Mouse (Mus musculus): ENCODE results near the gene Mageh1. TPM values are rescaled to one million over a fixed set of nuclear protein-coding genes. Genes with fewer than 3 reads are reported as not detected.
A peak's percentile ranks its signal among the peaks of the same experiment; 100 is the strongest.
"Not testable (repeated sequence)": the region's sequence is repeated elsewhere in the genome, so short reads cannot be mapped to it uniquely, and the experiment has no call there.

Mageh1 gene
- polyA plus RNA-seq, 1 experiment: 5.6 TPM

GRCm38 (mm10) chrX:153007021-153007684 is 30.2 kb downstream of the Mageh1 start:
- Histone ChIP-seq H3K27ac (ENCODE audit: insufficient read depth, low read length) (no peak overlapping the region), H3K9ac (ENCODE audit: low read depth, poor library complexity, severe bottlenecking) (peak overlapping the region; percentile 75), H3K36me3 (ENCODE audit: control insufficient read depth, insufficient read depth, low read length, poor library complexity, severe bottlenecking) (no peaks in the 10 kb centered on the region), H3K4me1 (ENCODE audit: control insufficient read depth, insufficient read depth, low read length) (no peaks in the 10 kb centered on the region), H3K9me3 (replicated peaks; ENCODE audit: control insufficient read depth, insufficient read depth, low read length, poor library complexity, severe bottlenecking) (no peaks in the 10 kb centered on the region), H3K27me3 (ENCODE audit: control insufficient read depth, insufficient read depth, low read length, poor library complexity, severe bottlenecking) (no peaks in the 10 kb centered on the region), H3K4me3 (ENCODE audit: low read depth, low read length) (peak overlapping the region; percentile 83)
- TF ChIP-seq CTCF (IDR thresholded peaks at IDR 0.05; ENCODE audit: low read depth, low read length) (no peak), POLR2A (IDR thresholded peaks at IDR 0.05; ENCODE audit: insufficient read depth, low read length) (peak; percentile 22)

DNA sequence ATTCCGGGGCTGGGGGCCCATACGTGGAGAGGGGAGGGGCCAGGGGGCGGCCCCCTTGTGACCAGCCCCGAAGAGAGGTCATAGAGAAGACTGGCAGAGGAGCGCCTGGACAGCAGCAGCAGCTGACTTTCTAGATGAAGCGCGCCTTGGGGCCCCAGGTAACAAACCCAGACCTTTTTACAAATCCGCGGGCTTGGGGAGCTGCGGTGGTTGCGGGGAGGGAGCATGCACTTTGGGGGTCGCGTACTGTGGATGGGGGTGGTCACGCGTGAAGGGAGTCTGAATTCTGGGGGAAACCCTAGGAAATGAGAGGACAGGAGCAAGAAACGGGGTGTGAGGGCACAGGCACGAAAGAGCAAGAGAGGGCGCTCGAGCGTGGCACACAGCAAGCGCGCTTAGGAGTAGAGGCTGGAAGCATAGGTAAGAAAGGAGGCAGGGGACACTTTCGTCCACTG is 31.0 kb downstream of the Mageh1 start, which contains the start of gene Usp51:
TSS of gene Usp51 (plus strand) at position 83 of the 455 bp plus-strand sequence.
- no peaks in the 10 kb centered on the region for H3K9me3 ChIP-seq (replicated peaks; ENCODE audit: control insufficient read depth, insufficient read depth, low read length, poor library complexity, severe bottlenecking)
- no peaks in the 10 kb centered on the region for H3K36me3 ChIP-seq (ENCODE audit: control insufficient read depth, insufficient read depth, low read length, poor library complexity, severe bottlenecking)
- H3K4me3 ChIP-seq (ENCODE audit: low read depth, low read length): peak within 1 kb of the TSS; percentile 83
- H3K4me1 ChIP-seq (ENCODE audit: control insufficient read depth, insufficient read depth, low read length): no peaks in the 10 kb centered on the region
- no peaks in the 10 kb centered on the region for H3K27me3 ChIP-seq (ENCODE audit: control insufficient read depth, insufficient read depth, low read length, poor library complexity, severe bottlenecking)
- TF ChIP-seq CTCF (IDR thresholded peaks at IDR 0.05; ENCODE audit: low read depth, low read length) (peak; percentile 30), EP300 (IDR thresholded peaks at IDR 0.05; ENCODE audit: insufficient read depth, low read depth, low read length) (no peak), POLR2A (IDR thresholded peaks at IDR 0.05; ENCODE audit: insufficient read depth, low read length) (no peak)
- no peak within 1 kb of the TSS for H3K27ac ChIP-seq (ENCODE audit: insufficient read depth, low read length)
- peak within 1 kb of the TSS; percentile 75 for H3K9ac ChIP-seq (ENCODE audit: low read depth, poor library complexity, severe bottlenecking)

GRCm38 (mm10) chrX:152996105-152996504 is 41.3 kb downstream of the Mageh1 start:
- H3K9ac ChIP-seq (ENCODE audit: low read depth, poor library complexity, severe bottlenecking); H3K9me3 ChIP-seq (replicated peaks; ENCODE audit: control insufficient read depth, insufficient read depth, low read length, poor library complexity, severe bottlenecking); H3K27me3 ChIP-seq (ENCODE audit: control insufficient read depth, insufficient read depth, low read length, poor library complexity, severe bottlenecking); H3K27ac ChIP-seq (ENCODE audit: insufficient read depth, low read length); H3K4me1 ChIP-seq (ENCODE audit: control insufficient read depth, insufficient read depth, low read length); H3K4me3 ChIP-seq (ENCODE audit: low read depth, low read length); H3K36me3 ChIP-seq (ENCODE audit: control insufficient read depth, insufficient read depth, low read length, poor library complexity, severe bottlenecking): not testable (repeated sequence)

DNA sequence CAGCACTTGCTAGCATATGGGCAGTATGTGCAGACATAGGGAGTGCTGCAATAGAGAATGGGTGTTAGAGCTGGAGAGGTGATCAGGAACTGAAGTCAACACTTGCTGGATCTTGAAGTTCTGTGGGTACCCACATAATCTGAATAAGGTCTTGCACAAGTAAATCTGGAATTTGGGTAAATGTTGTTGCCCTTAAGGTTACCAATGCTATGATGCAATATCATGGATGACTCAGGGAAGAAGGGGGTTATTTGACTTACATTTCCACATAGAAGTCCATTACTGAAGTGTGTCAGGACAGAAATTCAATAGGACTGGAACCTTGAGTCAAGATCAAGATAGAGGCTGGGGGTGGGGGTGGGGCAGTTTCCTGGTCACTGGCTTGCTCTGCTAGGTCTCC is 47.5 kb downstream of the Mageh1 start:
- not testable (repeated sequence) for H3K9me3 ChIP-seq (replicated peaks; ENCODE audit: control insufficient read depth, insufficient read depth, low read length, poor library complexity, severe bottlenecking)

More for the DNA sequence above, 47.5 kb downstream of the Mageh1 start:
- H3K27ac ChIP-seq (ENCODE audit: insufficient read depth, low read length); H3K4me1 ChIP-seq (ENCODE audit: control insufficient read depth, insufficient read depth, low read length); H3K4me3 ChIP-seq (ENCODE audit: low read depth, low read length); H3K27me3 ChIP-seq (ENCODE audit: control insufficient read depth, insufficient read depth, low read length, poor library complexity, severe bottlenecking); H3K36me3 ChIP-seq (ENCODE audit: control insufficient read depth, insufficient read depth, low read length, poor library complexity, severe bottlenecking); H3K9ac ChIP-seq (ENCODE audit: low read depth, poor library complexity, severe bottlenecking): not testable (repeated sequence)

Other genes starting within 250 kb of the Mageh1 start
- 1.1 and 1.2 TPM in 2 replicates for gene Usp51, start 31.1 kb downstream of the Mageh1 start, polyA plus RNA-seq (2011; ENCODE audit: insufficient read depth, insufficient read length, low read depth, missing spikeins)
- gene Foxr2, start 81.2 kb upstream of the Mageh1 start, polyA plus RNA-seq (2011; ENCODE audit: insufficient read depth, insufficient read length, low read depth, missing spikeins): 1.2 and 1.7 TPM in 2 replicates
- gene Rragb, start 102.4 kb upstream of the Mageh1 start, polyA plus RNA-seq (2011; ENCODE audit: insufficient read depth, insufficient read length, low read depth, missing spikeins): 18.9 and 21.6 TPM in 2 replicates
- gene Klf8, start 199.9 kb upstream of the Mageh1 start, polyA plus RNA-seq (2011; ENCODE audit: insufficient read depth, insufficient read length, low read depth, missing spikeins): 8.6 and 9.1 TPM in 2 replicates